Mouse (Mus musculus): ENCODE data around the gene Plxna4.

Gene Plxna4

DNA sequence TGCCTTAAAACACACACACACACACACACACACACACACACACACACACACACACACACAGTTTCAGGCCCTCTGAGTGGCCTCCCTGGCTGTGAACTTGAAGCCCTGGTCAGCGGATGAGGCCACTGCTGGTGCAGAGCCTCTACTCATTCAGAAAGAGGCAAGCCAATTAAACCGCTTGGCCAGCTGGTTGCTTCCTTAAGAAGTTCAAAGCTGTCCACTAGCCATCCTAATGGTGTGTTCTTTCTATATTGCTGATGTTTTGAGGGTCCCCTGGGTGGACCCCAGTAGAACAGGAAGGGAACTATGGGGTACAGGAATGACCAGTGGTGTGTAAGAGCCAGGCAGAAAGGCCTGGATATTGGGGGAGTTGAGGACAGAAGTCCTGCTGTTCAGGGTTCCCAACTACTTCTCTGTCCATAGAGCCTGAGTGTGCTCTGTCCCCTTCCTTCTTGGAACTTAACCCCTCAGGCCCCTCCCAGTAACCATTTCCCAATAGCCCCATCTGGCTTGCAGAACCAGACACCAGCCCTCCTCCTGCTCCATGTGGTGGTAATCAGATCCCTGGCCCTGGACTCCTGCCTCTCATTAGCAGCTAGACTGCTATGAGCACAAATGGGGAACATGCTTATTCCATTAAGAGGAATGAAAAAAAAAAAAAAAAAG lies 408.5 kb downstream of the Plxna4 start:
- peak; percentile 39 for DNase-seq (ENCODE audit: low read depth, low spot score)

DNA sequence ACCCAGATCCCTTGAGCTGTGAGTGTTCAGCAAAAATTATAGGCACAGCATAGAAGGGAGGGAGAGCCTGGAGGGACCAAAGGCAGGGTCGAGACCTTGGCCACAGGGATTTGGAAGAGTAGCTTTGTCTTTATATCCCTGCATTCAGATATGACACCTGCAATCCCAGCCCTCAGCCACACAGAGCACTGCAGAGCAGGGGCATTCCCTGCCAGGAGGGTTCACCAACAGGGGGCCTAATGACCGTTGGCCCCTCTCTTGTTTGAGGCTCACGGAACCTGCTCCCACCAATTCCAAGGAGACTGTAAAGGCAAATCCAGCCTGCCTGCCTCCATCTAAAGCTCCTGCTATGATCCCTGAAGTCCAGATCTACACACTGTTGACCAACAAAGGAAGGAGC lies 410.1 kb downstream of the Plxna4 start:
- no peak for DNase-seq (ENCODE audit: low read depth, low spot score)

DNA sequence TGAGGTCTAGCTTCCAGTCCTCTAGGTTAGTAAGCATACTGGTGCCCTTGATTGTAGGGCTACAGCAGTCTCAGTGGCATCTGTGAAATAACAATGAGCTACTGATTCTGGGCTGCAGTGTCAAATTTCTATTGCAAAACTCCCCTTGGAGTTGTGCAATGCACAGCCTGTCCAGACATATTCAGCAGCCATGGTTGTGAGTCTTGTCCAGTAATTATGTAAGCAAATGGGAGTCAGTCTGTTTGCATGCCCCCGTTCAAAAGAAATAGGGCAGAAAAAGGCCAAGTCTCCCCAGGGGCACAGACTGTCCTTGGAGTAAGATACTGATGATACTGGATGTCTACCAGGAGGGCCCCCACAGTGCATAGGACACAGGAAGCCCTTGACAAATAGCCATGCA lies 420.3 kb downstream of the Plxna4 start:
- peak; percentile 49 for DNase-seq (ENCODE audit: low read depth, low spot score)

GRCm38 (mm10) chr6:32160370-32160769 lies 427.6 kb downstream of the Plxna4 start:
- DNase-seq (ENCODE audit: low read depth, low spot score) = no peak

- no peak for DNase-seq (ENCODE audit: low read depth, low spot score)
Measured at GRCm38 (mm10) chr6:32159931-32160330, 428.1 kb downstream of the Plxna4 start.

DNA sequence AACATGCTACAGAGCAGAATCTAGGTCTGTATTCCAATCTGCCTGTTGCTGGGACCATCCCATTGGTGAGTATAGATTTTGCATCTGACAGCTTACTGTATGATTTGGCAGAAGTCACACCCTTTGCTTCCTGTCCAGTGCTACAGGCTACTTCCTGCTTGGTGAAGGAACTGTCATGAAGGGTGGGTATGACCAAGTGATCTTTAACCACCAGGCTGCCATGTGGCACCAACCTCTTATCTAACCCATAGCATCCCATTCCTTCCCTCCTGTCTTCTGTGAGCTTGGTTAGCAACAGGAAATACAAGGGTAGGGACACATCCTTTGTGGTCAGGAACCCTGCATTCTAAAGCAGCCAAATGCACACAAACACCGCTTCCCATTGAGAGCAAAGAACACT lies 429.6 kb downstream of the Plxna4 start:
- no peak for DNase-seq (ENCODE audit: low read depth, low spot score)

DNA sequence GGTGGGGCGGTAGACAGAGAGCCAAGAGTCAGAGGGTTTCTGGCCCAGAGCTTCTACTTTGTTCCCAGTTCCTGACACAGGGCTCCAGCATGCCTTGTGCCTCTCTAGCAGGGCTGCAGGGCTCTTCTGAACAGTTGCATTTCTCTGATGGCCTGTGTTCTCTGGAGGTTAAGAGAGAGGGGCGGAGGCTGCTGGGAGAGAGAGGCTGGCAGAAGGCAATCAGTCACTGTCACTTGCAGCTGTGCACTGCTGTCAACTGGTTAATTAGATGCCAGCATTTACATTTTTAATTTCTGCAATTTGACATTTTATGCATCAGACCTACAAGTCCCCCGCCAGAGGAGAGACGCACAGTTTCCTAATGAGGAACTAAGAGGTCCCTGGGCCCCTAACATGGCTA lies 434.8 kb downstream of the Plxna4 start:
- no peak for DNase-seq (ENCODE audit: low read depth, low spot score)

DNA sequence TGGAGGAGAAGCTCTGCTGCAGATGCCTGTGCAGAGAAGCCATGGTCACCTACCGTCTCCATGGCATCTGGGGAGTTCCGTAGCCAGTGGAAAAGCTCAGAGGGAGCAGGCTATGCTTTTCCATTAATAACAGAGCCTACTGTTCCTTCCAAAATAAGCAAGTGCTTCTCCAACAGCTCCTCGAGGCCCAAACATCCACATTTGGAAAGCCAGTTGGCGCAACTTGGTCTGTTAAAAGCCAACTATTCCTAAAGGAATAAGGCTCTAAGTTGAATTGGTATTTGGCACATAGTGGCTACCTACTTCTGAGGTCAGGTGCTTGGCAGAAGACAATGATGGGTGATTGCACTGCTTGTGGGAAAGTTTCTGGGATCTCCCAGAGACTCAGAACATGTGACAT lies 437.2 kb downstream of the Plxna4 start:
- DNase-seq (ENCODE audit: low read depth, low spot score) = no peak

DNA sequence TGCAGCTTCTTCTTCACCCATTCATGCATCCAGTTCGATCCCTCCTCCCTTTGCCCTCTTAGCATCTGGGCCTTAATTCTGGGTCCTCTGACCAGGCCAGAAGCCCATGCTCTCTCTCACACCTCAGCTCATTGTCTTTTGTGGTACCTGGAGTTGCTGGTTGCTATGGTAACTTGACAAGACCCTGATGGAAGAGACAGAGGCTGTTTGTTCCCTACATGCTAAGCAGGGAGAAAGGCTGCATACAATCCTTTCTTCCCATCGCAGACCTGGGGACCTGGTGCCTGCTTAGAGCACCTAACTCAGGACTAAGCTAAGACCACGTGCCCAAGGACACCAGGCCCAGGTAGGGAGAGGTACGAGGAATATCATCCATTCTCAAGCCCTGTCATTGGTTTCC lies 443.2 kb downstream of the Plxna4 start:
- DNase-seq (ENCODE audit: low read depth, low spot score) = no peak

DNA sequence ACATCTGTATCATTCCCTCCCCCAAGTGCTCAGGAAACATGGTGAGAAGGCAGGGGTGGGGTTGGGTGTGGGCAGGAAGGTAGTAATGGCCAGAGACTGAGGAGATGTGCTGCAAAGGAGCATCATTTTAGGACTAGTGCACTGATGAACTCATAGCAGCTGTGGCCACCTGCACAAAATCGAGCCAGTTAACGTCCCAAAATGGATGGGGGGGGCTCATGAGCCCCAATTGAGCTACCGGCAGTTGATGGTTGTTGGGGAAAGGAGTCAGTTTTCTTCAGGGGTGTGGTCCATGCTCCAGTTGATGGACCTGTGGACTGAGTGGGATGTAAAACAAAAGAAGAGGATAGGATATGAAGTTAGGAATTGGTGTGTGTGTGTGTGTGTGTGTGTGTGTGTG lies 448.5 kb downstream of the Plxna4 start:
- DNase-seq (ENCODE audit: low read depth, low spot score) = no peak

- DNase-seq (ENCODE audit: low read depth, low spot score) = no peak
Measured at GRCm38 (mm10) chr6:32126914-32127313, 461.1 kb downstream of the Plxna4 start.

- no peak for DNase-seq (ENCODE audit: low read depth, low spot score)
Measured at GRCm38 (mm10) chr6:32122584-32123265, 465.3 kb downstream of the Plxna4 start.

DNA sequence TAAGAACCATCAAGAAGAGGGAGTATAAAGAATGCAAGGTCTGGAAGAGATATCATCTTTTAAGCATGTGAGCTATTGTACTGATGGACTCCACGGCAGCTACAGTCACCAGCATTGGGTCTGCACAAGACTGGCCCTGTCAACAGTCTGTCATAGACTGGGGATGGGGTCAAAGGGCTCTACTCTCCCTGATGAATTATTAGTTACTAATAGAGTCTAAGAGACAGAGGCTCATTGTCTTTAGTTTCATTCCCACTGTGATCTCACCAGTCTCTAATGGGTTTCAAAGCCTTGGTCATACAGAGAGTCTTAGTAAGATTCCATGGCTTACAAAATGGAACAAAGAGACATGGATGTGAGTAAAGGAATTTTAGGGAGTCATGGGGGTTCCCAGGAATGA lies 467.1 kb downstream of the Plxna4 start:
- DNase-seq (ENCODE audit: low read depth, low spot score) = no peak

DNA sequence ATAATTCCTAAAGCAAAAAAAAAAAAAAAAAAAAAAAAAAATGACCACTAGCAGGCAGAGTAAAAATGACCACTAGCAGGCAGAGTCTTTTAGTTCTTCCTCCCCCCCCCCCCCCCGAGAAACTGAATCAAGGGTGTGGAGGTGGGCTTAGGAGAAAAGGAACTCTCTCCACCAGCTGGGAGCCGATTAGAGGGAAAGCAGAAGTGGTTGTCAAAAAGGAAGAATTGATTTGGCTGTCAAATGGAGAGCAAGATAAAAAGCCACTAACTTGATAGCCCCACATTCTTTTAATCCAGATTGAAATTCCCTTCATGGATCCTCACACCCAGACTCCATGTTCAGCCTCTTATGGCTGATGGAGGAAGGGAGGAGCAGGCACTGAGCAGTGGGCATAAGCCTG lies 478.8 kb downstream of the Plxna4 start:
- DNase-seq (ENCODE audit: low read depth, low spot score) = no peak

- no peak for DNase-seq (ENCODE audit: low read depth, low spot score)
Measured at GRCm38 (mm10) chr6:32105547-32106275, 482.3 kb downstream of the Plxna4 start.

Data from skeletal muscle tissue, adult 2 months (tissue).